9 mouse cellular contexts compared by ENCODE assay signal in the genomic region with DNA sequence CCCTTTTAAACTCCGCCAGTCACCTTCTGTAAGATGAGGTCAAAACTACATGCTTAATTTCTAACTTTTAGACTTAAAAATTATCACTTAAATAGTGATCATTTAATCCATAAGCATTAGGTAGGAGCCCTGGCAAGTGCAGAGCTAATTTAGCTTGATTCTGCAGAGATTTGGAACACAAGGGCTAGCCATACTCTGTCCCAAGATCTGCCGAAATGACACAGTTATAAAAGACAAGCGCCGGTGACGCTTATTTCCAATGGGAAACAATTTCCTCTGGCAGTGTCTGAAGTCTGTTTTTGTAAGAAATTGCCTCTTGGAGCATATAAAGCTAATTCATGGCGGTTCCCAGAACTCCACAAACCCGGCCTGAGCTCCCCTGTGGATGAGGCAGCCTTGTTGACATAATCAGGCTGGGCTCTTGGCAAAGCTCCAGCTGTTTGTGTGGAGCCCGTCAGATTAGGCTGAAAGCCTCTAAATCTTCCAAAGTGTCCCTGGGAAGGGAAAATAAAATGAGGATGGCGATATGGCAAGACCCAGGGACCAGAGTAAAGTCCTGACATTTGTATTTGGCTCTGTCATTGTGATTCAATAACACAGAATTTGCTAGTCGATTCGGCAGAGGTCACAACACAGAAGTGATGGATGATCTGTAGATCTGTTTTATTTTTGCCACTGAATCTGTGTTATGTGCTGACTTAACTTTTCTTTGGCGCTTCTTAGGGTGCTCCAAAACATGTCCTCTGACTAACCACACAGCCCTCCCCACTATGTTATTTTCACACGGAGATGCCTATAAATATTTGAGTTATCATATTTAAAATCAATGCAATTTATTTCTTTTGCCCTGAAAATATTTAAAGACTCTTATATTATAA.
DNase-seq lines count a peak whose midpoint lies in the region; ATAC-seq lines count a peak whose summit lies in the region.
"Had no signal": no experiment of that assay in that cellular context is flagged by ENCODE, and none has a peak within 500 bp of the region (broad histone marks: within the 10 kb centered on the region; RNA-seq: fewer than 3 reads in every experiment).

No protein-coding gene starts in this region.

- no peak overlapping the region for H3K9ac ChIP-seq in liver, embryonic 11.5 days (ENCODE audit: low read depth, low read length)
- H3K9ac ChIP-seq in forebrain, embryonic 15.5 days (replicated peaks), result no peak overlapping the region
- no peak overlapping the region for H3K9ac ChIP-seq in lung, embryonic 16.5 days (ENCODE audit: low read length)
- H3K9ac ChIP-seq: embryonic facial prominence, embryonic 12.5 days had no signal

- no peaks in the 10 kb centered on the region for H3K9me3 ChIP-seq in liver, embryonic 11.5 days (ENCODE audit: control insufficient read depth, low read length)
- H3K9me3 ChIP-seq in forebrain, embryonic 15.5 days, result no peaks in the 10 kb centered on the region
- no peaks in the 10 kb centered on the region for H3K9me3 ChIP-seq in lung, embryonic 16.5 days (ENCODE audit: control insufficient read depth, low read length)
- H3K9me3 ChIP-seq: embryonic facial prominence, embryonic 12.5 days had no signal

- no peak overlapping the region for H3K4me2 ChIP-seq in liver, embryonic 11.5 days
- H3K4me2 ChIP-seq in forebrain, embryonic 15.5 days (replicated peaks), result peak overlapping the region; percentile 28
- peak overlapping the region; percentile 14; the same call in 1 of the 2 replicates for H3K4me2 ChIP-seq in lung, embryonic 16.5 days (ENCODE audit: low read depth, low read length)
- H3K4me2 ChIP-seq: embryonic facial prominence, embryonic 12.5 days had no signal

- ATAC-seq in liver, embryonic 11.5 days (replicated peaks; ENCODE audit: low FRiP score), result no peak
- peak; percentile 90 for ATAC-seq in forebrain, embryonic 15.5 days (replicated peaks)
- peak; percentile 88 for ATAC-seq in lung, embryonic 16.5 days (ENCODE audit: low read depth)
- ATAC-seq in granulocyte monocyte progenitor cell, adult 5-6 weeks (replicated peaks; ENCODE audit: poor library complexity, severe bottlenecking), result no peak

- 50% methylated on average over 13 of the region's 13 CpGs for WGBS in liver, embryonic 11.5 days
- 16% methylated on average over 13 of the region's 13 CpGs for WGBS in forebrain, embryonic 15.5 days
- WGBS in lung, embryonic 16.5 days, result 27% methylated on average over 13 of the region's 13 CpGs

- no peak overlapping the region for H3K4me3 ChIP-seq in liver, embryonic 11.5 days (ENCODE audit: low read depth, low read length)
- no peak overlapping the region for H3K4me3 ChIP-seq in forebrain, embryonic 15.5 days
- H3K4me3 ChIP-seq in lung, embryonic 16.5 days (ENCODE audit: low read length), result no peak overlapping the region
- H3K4me3 ChIP-seq: embryonic facial prominence, embryonic 12.5 days had no signal

- peak; percentile 35 for DNase-seq in liver
- no peak for DNase-seq in liver, embryonic 11.5 days (ENCODE audit: low spot score)
- DNase-seq in heart, postnatal 25 days (ENCODE audit: low spot score), result peak; percentile 46
- peak; percentile 66 for DNase-seq in layer of hippocampus, adult 11-12 months (ENCODE audit: low spot score)
- DNase-seq in retina, postnatal 1 day, result peak; percentile 88

- H3K36me3 ChIP-seq in liver, embryonic 11.5 days (ENCODE audit: control insufficient read depth, insufficient read depth, low read length), result no peaks in the 10 kb centered on the region
- H3K36me3 ChIP-seq in forebrain, embryonic 15.5 days, result no peaks in the 10 kb centered on the region
- H3K36me3 ChIP-seq in lung, embryonic 16.5 days (ENCODE audit: control insufficient read depth, insufficient read depth, low read length), result no peaks in the 10 kb centered on the region
- H3K36me3 ChIP-seq: embryonic facial prominence, embryonic 12.5 days had no signal

- intact Hi-C loops in heart, postnatal 25 days (cut with DNase I), result no loop called here

- H3K4me1 ChIP-seq in liver, embryonic 11.5 days (replicated peaks; ENCODE audit: control insufficient read depth, insufficient read depth, low read length), result no peaks in the 10 kb centered on the region
- H3K4me1 ChIP-seq in forebrain, embryonic 15.5 days, result peaks cover 11% of the 10 kb centered on the region
- H3K4me1 ChIP-seq in lung, embryonic 16.5 days (replicated peaks; ENCODE audit: control insufficient read depth, insufficient read depth, low read length), result 0 out of 2 replicates have a peak, but pooled peaks cover 9% of the 10 kb centered on the region

- H3K27me3 ChIP-seq in liver, embryonic 11.5 days (replicated peaks; ENCODE audit: control insufficient read depth, insufficient read depth, low read length), result no peaks in the 10 kb centered on the region
- H3K27me3 ChIP-seq in forebrain, embryonic 15.5 days, result no peaks in the 10 kb centered on the region
- no peaks in the 10 kb centered on the region for H3K27me3 ChIP-seq in lung, embryonic 16.5 days (ENCODE audit: control insufficient read depth, insufficient read depth, low read depth, low read length)
- H3K27me3 ChIP-seq: embryonic facial prominence, embryonic 12.5 days had no signal

- H3K27ac ChIP-seq in liver, embryonic 11.5 days (ENCODE audit: low read depth, low read length), result no peak overlapping the region
- H3K27ac ChIP-seq in forebrain, embryonic 15.5 days (replicated peaks), result 0 out of 2 replicates have a peak overlapping the region, but pooled peaks have one; percentile 13
- no peak overlapping the region for H3K27ac ChIP-seq in lung, embryonic 16.5 days (ENCODE audit: low read length)
- H3K27ac ChIP-seq: embryonic facial prominence, embryonic 12.5 days had no signal

Comparison
In these comparisons a context has a peak if more than half of its experiments do, and no peak if none do; other contexts are left out.
1. ATAC-seq: peak in forebrain, embryonic 15.5 days (single experiment) and lung, embryonic 16.5 days (single experiment); none in liver, embryonic 11.5 days (single experiment) and granulocyte monocyte progenitor cell, adult 5-6 weeks (single experiment).